Mouse (Mus musculus) right cerebral cortex, adult 18-20 months (tissue): Measurements from ENCODE around the gene Adam33.
A peak's percentile ranks its signal among the peaks of the same experiment; 100 is the strongest.
"Not testable (repeated sequence)": the region's sequence is repeated elsewhere in the genome, so short reads cannot be mapped to it uniquely, and the experiment has no call there.

Experiments
- DNase-seq: peaks from one replicate; pipeline ENCODE4 v3.0.0; 2022; ENCODE audit warnings: mixed read lengths

The Adam33 gene

DNA sequence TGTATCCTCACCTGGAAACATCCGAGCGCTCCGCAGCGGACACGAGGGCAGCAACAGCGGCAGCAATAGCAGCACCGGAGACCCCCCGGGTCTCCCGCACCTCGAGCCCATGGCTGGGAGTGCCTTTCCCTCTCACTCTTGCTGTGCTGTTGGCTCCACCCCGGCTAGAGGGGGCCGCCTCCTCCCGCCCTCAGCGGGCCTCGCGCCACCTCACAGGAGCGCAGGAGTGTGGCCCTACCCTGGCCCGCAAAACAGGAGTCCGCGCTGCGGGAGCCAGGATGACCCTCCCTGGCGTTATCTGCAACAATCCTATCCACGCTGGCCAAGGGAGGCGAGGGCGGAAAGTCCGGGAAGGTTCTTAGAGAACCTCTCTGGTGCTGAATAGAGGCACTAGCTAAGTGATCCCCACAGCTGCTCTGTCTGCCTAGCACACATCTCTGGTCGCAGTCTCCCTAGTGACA is at the start of gene Adam33:
Adam33 (minus strand) TSS at position 411 of the 461 bp plus-strand sequence.
- DNase-seq, result no peak

GRCm38 (mm10) chr2:131105989-131106388 is 42.4 kb upstream of the Adam33 start:
- no peak for DNase-seq

GRCm38 (mm10) chr2:131105061-131105460 is 41.4 kb upstream of the Adam33 start:
- not testable (repeated sequence) for DNase-seq

- DNase-seq, result peak; percentile 50
These were observed 40.4 kb upstream of the Adam33 start for GRCm38 (mm10) chr2:131104021-131104420.

GRCm38 (mm10) chr2:131101530-131101929 is 37.9 kb upstream of the Adam33 start:
- DNase-seq, result no peak

GRCm38 (mm10) chr2:131097087-131097486 is 33.5 kb upstream of the Adam33 start:
- no peak for DNase-seq

DNA sequence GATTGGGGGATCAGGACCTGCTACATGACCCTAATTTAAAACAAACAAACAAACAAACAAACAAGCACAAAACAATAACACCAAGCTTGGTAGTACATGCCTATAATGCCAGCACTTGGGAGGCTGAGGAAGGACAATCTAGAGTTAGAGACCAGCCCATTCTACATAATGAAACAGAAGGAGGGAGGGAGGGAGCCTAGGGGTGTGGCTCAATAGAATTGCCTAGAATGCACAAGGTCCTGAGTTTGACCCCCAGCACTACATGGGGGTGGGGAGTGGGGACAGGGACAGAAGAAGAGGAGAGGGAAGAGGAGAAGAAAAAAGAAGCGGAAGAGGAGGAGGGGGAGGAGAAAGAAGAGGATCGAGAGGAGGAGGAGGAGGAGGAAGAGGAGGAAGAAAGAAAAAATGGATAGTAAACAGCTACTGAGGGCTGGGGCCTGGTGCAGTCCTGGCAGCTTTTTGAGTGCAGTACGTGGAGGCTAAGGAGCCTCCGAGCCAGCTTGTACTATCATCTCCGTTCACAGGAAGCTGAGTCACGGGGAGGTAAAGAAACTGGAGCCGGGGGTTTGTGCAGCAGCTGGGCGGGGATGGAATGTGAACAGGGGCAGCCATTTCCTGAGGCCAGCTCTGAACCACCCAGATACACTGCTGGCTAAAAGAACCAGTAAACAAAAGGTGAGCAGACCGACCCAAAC is 32.6 kb upstream of the Adam33 start:
- peak; percentile 43 for DNase-seq

DNA sequence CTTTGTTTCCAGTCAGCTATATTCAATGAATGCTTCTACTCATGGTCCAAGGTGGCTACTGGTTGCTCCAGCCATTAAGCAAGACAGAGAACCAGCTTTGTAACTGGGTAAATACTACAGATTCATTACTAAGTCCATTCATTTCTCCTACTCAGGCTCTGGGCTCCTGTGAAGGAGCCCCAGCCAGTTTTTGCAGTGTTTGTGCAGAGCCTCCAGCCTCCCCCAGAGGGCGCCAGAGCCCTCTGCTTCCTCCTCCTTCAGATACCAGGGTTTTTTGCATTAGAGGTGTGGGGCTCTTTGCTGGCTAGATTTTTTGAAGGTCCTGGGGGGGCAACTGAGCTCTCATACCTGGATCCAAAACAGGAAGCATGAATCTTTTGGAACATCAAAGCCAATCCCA is 31.2 kb upstream of the Adam33 start:
- peak; percentile 77 for DNase-seq

GRCm38 (mm10) chr2:131093577-131093976 is 30.0 kb upstream of the Adam33 start:
- DNase-seq, result no peak

DNA sequence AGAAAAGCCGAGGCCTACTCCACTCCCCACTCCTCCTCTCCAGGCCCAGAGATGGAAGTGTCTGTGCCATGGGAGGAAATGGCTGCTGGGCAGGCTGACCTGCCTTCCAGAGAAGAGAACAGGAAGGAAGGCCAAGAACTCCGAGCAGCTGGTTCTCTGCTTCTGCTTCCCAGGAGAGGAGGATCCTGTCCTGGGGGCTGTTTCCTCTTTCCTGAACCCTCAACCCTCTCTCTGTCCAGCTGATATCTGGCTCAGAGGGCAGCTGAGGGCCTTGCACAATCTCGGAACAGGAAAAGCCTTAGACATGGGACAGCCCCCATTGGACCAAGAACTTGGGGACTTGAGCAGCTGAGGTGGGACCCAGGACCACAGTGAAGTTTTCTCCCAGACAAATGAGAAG is 27.2 kb upstream of the Adam33 start:
- DNase-seq, result no peak

DNA sequence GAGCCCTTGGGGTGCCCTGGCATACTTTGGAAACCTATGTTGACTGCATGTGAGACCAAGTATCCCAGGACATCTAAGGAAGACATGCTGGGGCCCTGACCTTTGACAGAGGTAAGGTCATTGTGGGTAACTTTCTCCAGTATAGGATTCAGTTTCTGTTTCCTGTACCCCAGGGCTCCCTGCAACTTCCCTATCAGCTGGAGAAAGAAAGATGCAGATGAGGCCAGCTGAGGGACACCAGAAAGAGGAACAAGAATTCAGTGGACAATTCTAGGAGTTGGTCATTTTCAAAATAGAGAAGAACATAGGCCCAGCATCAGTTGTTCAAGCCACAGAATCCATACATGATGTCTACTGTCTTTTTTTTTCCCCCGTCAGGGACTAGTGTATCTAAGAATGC is 26.0 kb upstream of the Adam33 start:
- DNase-seq, result no peak

DNA sequence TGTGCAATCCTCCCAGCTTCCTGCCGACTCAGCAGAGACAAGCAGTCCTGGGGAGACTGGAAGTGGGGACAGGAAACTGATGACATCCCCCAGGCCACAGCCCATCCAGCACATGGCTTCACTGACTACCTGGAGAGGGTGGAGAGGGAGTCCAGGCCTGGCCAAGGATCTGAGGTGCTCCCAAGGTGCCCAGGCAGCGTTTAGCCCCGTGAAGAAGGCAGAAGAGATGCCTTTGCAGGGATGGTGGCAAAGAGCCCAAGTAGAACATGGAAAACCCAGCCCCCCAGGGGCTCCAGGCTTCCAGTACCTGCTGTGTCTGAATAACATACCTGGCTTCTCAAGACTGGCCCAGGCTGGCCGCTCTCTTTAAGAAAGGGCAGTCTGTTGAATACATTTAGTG is 25.0 kb upstream of the Adam33 start:
- DNase-seq, result no peak

DNA sequence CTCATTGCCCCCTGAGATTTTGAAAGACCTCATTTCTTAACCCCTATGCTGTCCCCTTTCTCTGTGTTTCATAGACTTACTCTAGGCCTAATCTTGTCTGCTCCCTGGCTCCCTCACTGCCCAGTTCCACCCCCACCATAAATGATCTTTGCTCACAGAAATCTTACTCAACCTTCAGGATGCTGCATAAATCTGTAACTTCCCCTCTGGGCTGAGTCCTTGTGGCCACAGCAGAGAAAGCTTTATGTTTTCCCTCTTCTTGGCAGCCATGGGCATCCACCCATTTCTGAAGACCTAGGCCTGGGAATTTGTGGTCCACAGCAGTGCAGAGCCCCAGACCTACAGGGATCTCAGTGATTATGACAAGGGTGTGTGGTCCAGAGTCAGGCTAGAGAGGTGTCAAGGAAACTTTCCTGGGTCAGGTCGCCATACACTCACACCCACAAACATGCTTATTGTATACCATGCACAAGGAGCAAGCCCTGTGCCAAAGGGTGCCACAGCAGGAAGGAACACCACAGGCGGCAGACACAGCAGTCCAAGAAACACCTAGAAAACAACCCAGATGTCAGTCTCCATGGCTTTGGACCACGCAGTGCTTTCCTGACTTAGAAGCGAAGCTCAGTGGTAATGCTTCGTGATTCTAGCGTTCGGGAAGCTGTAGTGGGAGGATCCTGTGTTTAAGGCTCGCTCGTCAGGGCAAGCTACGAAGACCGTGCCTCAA is 23.2 kb upstream of the Adam33 start, which contains the start of gene Siglec1:
Siglec1 (minus strand) TSS at position 99 of the 724 bp plus-strand sequence.
- DNase-seq, result no peak

DNA sequence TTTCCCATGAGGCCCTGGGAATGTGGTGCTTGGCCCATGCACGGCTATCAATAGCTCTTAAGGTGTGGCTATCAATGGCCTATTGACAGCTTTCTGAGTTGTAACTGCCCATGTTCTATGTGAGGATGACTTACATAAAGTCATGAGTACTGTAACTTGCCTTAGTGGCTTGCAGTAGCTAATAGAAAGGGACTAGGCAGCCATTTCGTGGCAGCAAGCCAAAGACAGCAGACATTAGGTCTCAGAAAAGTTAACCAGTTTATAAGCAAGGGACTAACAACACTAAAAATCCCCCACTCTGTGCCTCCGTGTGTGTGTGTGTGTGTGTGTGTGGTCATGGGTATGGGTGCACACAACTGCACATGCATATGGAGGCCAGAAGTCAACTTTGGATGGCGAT is 20.6 kb upstream of the Adam33 start:
- no peak for DNase-seq

DNA sequence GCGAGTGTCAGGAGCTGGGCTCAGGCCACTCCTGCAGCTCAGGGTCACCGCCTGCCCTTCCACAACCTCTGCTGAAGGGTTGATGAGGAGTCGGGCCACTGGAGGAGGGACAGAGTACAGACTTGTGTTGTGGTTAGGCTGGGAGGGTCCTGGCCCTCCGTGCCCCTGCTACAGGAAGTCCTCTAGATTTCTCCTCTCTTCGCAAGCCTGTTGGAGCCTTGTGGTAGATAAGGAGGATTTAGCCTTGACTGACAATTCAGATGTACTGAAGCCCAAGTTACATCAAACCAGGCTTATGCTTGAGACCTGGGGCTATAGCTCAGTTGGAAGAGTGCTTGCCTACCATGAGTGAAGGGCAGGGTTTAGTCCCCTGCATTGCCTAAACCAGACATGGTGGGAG is 16.9 kb upstream of the Adam33 start:
- DNase-seq, result no peak

- no peak for DNase-seq
These were observed 8.9 kb upstream of the Adam33 start for GRCm38 (mm10) chr2:131072536-131072935.

GRCm38 (mm10) chr2:131067481-131067880 is 3.9 kb upstream of the Adam33 start:
- no peak for DNase-seq

- peak; percentile 45 for DNase-seq
These were observed 2.7 kb upstream of the Adam33 start for GRCm38 (mm10) chr2:131066342-131066741.

GRCm38 (mm10) chr2:131061607-131062006 is 2.0 kb downstream of the Adam33 start:
- DNase-seq, result no peak

GRCm38 (mm10) chr2:131060784-131061183 is 2.8 kb downstream of the Adam33 start:
- DNase-seq, result no peak

- no peak for DNase-seq
These were observed 3.7 kb downstream of the Adam33 start for GRCm38 (mm10) chr2:131059781-131060540.

GRCm38 (mm10) chr2:131059377-131059776 is 4.2 kb downstream of the Adam33 start:
- DNase-seq, result peak; percentile 35

GRCm38 (mm10) chr2:131058672-131059071 is 4.9 kb downstream of the Adam33 start:
- DNase-seq, result no peak
